Mouse (Mus musculus): ENCODE measurements around the gene Slc6a9. TPM values are rescaled to one million over a fixed set of nuclear protein-coding genes. Genes with fewer than 3 reads are reported as not detected.

Gene Slc6a9
- polyA plus RNA-seq (2012; rRNA removed) (52.6 and 56.3 TPM in 2 replicates), polyA plus RNA-seq (2014; fragmentation: Nextera tagmentation; extraction: Ambion mirVana) (31.5 and 33.1 TPM in 2 replicates)

DNA sequence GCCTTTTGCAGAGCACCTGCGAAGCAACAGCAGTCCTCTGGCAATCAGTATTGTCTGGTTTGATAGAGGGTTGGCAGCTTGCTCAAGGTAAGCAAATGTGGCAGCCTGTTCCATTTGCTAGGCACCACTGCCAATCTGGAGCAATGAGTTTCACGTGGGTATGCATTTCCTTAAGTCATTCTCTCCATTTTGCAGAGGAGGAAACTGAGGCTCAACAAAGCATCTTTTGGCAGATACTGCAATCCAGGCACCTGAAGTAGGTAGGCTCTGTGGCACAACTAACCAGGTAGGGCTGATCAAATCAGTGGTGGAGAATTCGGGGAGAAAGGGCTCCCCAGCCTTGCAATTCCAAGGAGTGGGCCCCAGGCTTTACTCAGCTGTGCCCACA lies at the start of gene Slc6a9:
Gene Slc6a9 (plus strand): TSS at position 50 of the 388 bp plus-strand sequence.
- H3K27me3 ChIP-seq (ENCODE audit: control insufficient read depth, insufficient read depth, low read length) = no peaks in the 10 kb centered on the region
- H3K4me1 ChIP-seq (replicated peaks; ENCODE audit: control insufficient read depth in 2 of 2, insufficient read depth in 2 of 2, low read length in 1 of 2) = peaks cover 71 to 76% of the 10 kb centered on the region in 2 experiments
- no peaks in the 10 kb centered on the region for H3K9me3 ChIP-seq (ENCODE audit: control insufficient read depth, low read length)
- H3K4me2 ChIP-seq (ENCODE audit: low read depth) = peak within 1 kb of the TSS; percentile 90
- peak within 1 kb of the TSS; percentile 99 for H3K27ac ChIP-seq
- 42% methylated on average over 3 of the region's 3 CpGs for WGBS (ENCODE audit: insufficient replicate concordance)
- DNase-seq (ENCODE audit: low read depth in 3 of 3, low spot score in 3 of 3) = no peak
- peak within 1 kb of the TSS; percentile 62 to 97 for H3K4me3 ChIP-seq (ENCODE audit: insufficient read depth in 1 of 2, low read depth in 2 of 2, low read length in 2 of 2)
- TF ChIP-seq CTCF (IDR thresholded peaks at IDR 0.05; ENCODE audit: low read depth) (no peak), EP300 (IDR thresholded peaks at IDR 0.05; ENCODE audit: low read depth) (no peak)
- peak within 1 kb of the TSS; percentile 92 for H3K9ac ChIP-seq (replicated peaks)
- no peak for ATAC-seq (ENCODE audit: insufficient read depth)
- peaks cover 21% of the 10 kb centered on the region for H3K36me3 ChIP-seq (replicated peaks; ENCODE audit: control insufficient read depth, insufficient read depth, low read depth)

DNA sequence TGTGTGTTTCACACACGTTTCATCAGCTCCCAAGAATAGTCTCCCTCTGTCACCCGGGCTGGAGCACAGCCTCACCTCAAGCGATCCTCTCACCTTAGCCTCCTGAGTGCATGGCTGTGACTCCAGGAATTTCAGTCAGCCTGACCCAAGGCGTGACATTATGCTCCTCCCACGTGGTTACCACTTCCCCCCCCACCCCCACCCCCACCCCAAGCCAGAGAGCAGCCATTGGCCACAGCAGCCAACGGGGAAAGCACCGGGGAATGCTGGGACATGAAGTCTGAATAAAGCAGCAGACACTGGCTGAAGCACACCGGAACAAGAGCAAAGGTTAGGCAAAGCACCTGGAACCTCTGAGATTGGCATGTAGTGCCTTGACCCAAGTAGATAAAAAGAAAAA lies 47.3 kb upstream of the Slc6a9 start:
- H3K9ac ChIP-seq (replicated peaks) = no peak overlapping the region; the same call in 1 of the 2 replicates
- no peaks in the 10 kb centered on the region for H3K27me3 ChIP-seq (ENCODE audit: control insufficient read depth, insufficient read depth, low read length)
- WGBS (ENCODE audit: insufficient replicate concordance) = 19% methylated on average over 8 of the region's 8 CpGs
- peak overlapping the region; percentile 47 for H3K4me2 ChIP-seq (ENCODE audit: low read depth)
- ATAC-seq (ENCODE audit: insufficient read depth) (peak; percentile 81), DNase-seq (ENCODE audit: low read depth in 3 of 3, low spot score in 3 of 3) (peak; percentile 40 to 45 (median 44))
- H3K4me3 ChIP-seq (ENCODE audit: insufficient read depth in 1 of 2, low read depth in 2 of 2, low read length in 2 of 2) = peak overlapping the region; percentile 26 to 52; a peak in 3 of 4 replicates
- no peaks in the 10 kb centered on the region for H3K36me3 ChIP-seq (replicated peaks; ENCODE audit: control insufficient read depth, insufficient read depth, low read depth)
- no peak for TF ChIP-seq CTCF (IDR thresholded peaks at IDR 0.05; ENCODE audit: low read depth)
- TF ChIP-seq EP300 (IDR thresholded peaks at IDR 0.05; ENCODE audit: low read depth) = no peak
- H3K9me3 ChIP-seq (ENCODE audit: control insufficient read depth, low read length) = no peaks in the 10 kb centered on the region
- peaks cover 0 to 6% of the 10 kb centered on the region in 2 experiments; a peak in 1 of 4 replicates for H3K4me1 ChIP-seq (replicated peaks; ENCODE audit: control insufficient read depth in 2 of 2, insufficient read depth in 2 of 2, low read length in 1 of 2)
- H3K27ac ChIP-seq = no peak overlapping the region

GRCm38 (mm10) chr4:117788308-117788707 lies 46.0 kb upstream of the Slc6a9 start:
- Histone ChIP-seq H3K4me3 (ENCODE audit: insufficient read depth in 1 of 2, low read depth in 2 of 2, low read length in 2 of 2) (no peak overlapping the region), H3K4me2 (ENCODE audit: low read depth) (no peak overlapping the region), H3K27me3 (ENCODE audit: control insufficient read depth, insufficient read depth, low read length) (no peaks in the 10 kb centered on the region), H3K9ac (replicated peaks) (no peak overlapping the region), H3K36me3 (replicated peaks; ENCODE audit: control insufficient read depth, insufficient read depth, low read depth) (no peaks in the 10 kb centered on the region), H3K9me3 (ENCODE audit: control insufficient read depth, low read length) (no peaks in the 10 kb centered on the region), H3K27ac (no peak overlapping the region), H3K4me1 (replicated peaks; ENCODE audit: control insufficient read depth in 2 of 2, insufficient read depth in 2 of 2, low read length in 1 of 2) (peaks cover 0 to 6% of the 10 kb centered on the region in 2 experiments; a peak in 1 of 4 replicates)
- DNase-seq (ENCODE audit: low read depth in 3 of 3, low spot score in 3 of 3) = no peak
- ATAC-seq (ENCODE audit: insufficient read depth) = no peak
- WGBS (ENCODE audit: insufficient replicate concordance) = 62% methylated on average over 10 of the region's 10 CpGs
- TF ChIP-seq EP300 (IDR thresholded peaks at IDR 0.05; ENCODE audit: low read depth) (no peak), CTCF (IDR thresholded peaks at IDR 0.05; ENCODE audit: low read depth) (no peak)

DNA sequence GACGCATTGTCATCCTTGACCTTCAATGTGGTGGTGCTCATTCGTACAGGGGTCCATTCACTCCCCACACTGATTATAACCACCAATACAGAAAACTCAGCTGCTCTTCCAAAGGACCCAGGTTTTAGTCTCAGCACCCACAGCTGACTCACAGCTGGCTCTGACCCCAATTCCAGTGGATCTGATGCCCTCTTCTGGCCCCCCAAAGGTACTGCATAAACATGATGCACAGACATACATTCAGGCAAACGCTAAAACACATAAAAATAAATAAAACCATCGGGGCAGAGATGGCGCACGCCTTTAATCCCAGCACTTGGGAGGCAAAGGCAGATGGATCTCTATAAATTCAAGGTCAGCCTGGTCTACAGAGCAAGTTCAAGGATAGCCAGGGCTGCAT lies 34.4 kb upstream of the Slc6a9 start:
- H3K9ac ChIP-seq (replicated peaks) = no peak overlapping the region
- 71% methylated on average over 6 of the region's 6 CpGs for WGBS (ENCODE audit: insufficient replicate concordance)
- ATAC-seq (ENCODE audit: insufficient read depth) = no peak

GRCm38 (mm10) chr4:117806992-117807391 lies 27.3 kb upstream of the Slc6a9 start:
- TF ChIP-seq CTCF (IDR thresholded peaks at IDR 0.05; ENCODE audit: low read depth) (no peak), EP300 (IDR thresholded peaks at IDR 0.05; ENCODE audit: low read depth) (peak; percentile 66)
- DNase-seq (ENCODE audit: low read depth in 3 of 3, low spot score in 3 of 3) (peak; percentile 51 to 58 (median 53)), ATAC-seq (ENCODE audit: insufficient read depth) (peak; percentile 77)

More for the DNA sequence above, 34.4 kb upstream of the Slc6a9 start:
- no peak overlapping the region for H3K4me2 ChIP-seq (ENCODE audit: low read depth)
- H3K4me3 ChIP-seq (ENCODE audit: insufficient read depth in 1 of 2, low read depth in 2 of 2, low read length in 2 of 2) = no peak overlapping the region
- no peaks in the 10 kb centered on the region for H3K4me1 ChIP-seq (replicated peaks; ENCODE audit: control insufficient read depth in 2 of 2, insufficient read depth in 2 of 2, low read length in 1 of 2)
- no peaks in the 10 kb centered on the region for H3K27me3 ChIP-seq (ENCODE audit: control insufficient read depth, insufficient read depth, low read length)
- no peaks in the 10 kb centered on the region for H3K36me3 ChIP-seq (replicated peaks; ENCODE audit: control insufficient read depth, insufficient read depth, low read depth)
- H3K27ac ChIP-seq = no peak overlapping the region
- H3K9me3 ChIP-seq (ENCODE audit: control insufficient read depth, low read length) = no peaks in the 10 kb centered on the region
- no peak for DNase-seq (ENCODE audit: low read depth in 3 of 3, low spot score in 3 of 3)
- TF ChIP-seq CTCF (IDR thresholded peaks at IDR 0.05; ENCODE audit: low read depth) = peak; percentile 60
- TF ChIP-seq EP300 (IDR thresholded peaks at IDR 0.05; ENCODE audit: low read depth) = no peak

More at GRCm38 (mm10) chr4:117806992-117807391, 27.3 kb upstream of the Slc6a9 start:
- no peak overlapping the region for H3K27ac ChIP-seq
- no peaks in the 10 kb centered on the region for H3K36me3 ChIP-seq (replicated peaks; ENCODE audit: control insufficient read depth, insufficient read depth, low read depth)
- WGBS (ENCODE audit: insufficient replicate concordance) = 17% methylated on average over 5 of the region's 5 CpGs
- H3K9ac ChIP-seq (replicated peaks) = 0 out of 2 replicates have a peak overlapping the region, but pooled peaks have one; percentile 11
- H3K9me3 ChIP-seq (ENCODE audit: control insufficient read depth, low read length) = no peaks in the 10 kb centered on the region
- H3K27me3 ChIP-seq (ENCODE audit: control insufficient read depth, insufficient read depth, low read length) = no peaks in the 10 kb centered on the region
- H3K4me3 ChIP-seq (ENCODE audit: insufficient read depth in 1 of 2, low read depth in 2 of 2, low read length in 2 of 2) = no peak overlapping the region
- H3K4me1 ChIP-seq (replicated peaks; ENCODE audit: control insufficient read depth in 2 of 2, insufficient read depth in 2 of 2, low read length in 1 of 2) = peaks cover 10 to 20% of the 10 kb centered on the region in 2 experiments
- H3K4me2 ChIP-seq (ENCODE audit: low read depth) = peak overlapping the region; percentile 54
